Mouse (Mus musculus): ENCODE data around the gene Zdhhc1. TPM values are rescaled to one million over a fixed set of nuclear protein-coding genes. Genes with fewer than 3 reads are reported as not detected.

Zdhhc1 gene
- total RNA-seq, 2 experiments from 2014 or later, result 16.6 to 21.3 TPM

GRCm38 (mm10) chr8:105466700-105467291 is 29.9 kb downstream of the Zdhhc1 start:
- intact Hi-C loops (cut with DNase I), result no loop called here
- DNase-seq, result peak; percentile 95

GRCm38 (mm10) chr8:105466246-105466645 is 30.5 kb downstream of the Zdhhc1 start:
- no peak for DNase-seq
- intact Hi-C loops (cut with DNase I), result no loop called here

- peak; percentile 78 for DNase-seq
- intact Hi-C loops (cut with DNase I), result no loop called here
These were observed 32.1 kb downstream of the Zdhhc1 start for GRCm38 (mm10) chr8:105464595-105464994.

- intact Hi-C loops (cut with DNase I), result no loop called here
These were observed 35.5 kb downstream of the Zdhhc1 start for GRCm38 (mm10) chr8:105461085-105461803.

GRCm38 (mm10) chr8:105455218-105455617 is 41.5 kb downstream of the Zdhhc1 start:
- intact Hi-C loops (cut with DNase I), result no loop called here
- no peak for DNase-seq

More at GRCm38 (mm10) chr8:105461085-105461803, 35.5 kb downstream of the Zdhhc1 start:
- DNase-seq, result no peak

- intact Hi-C loops (cut with DNase I), result no loop called here
- no peak for DNase-seq
These were observed 42.6 kb downstream of the Zdhhc1 start for GRCm38 (mm10) chr8:105454088-105454487.

- DNase-seq, result no peak
These were observed 43.4 kb downstream of the Zdhhc1 start for GRCm38 (mm10) chr8:105453296-105453695.

GRCm38 (mm10) chr8:105451903-105452603 is 44.6 kb downstream of the Zdhhc1 start:
- no peak for DNase-seq
- intact Hi-C loops (cut with DNase I), result no loop called here

More at GRCm38 (mm10) chr8:105453296-105453695, 43.4 kb downstream of the Zdhhc1 start:
- intact Hi-C loops (cut with DNase I), result no loop called here

GRCm38 (mm10) chr8:105450977-105451376 is 45.7 kb downstream of the Zdhhc1 start:
- no peak for DNase-seq
- intact Hi-C loops (cut with DNase I), result no loop called here

- DNase-seq, result no peak
- intact Hi-C loops (cut with DNase I), result no loop called here
These were observed 48.1 kb downstream of the Zdhhc1 start for GRCm38 (mm10) chr8:105448596-105448995.

GRCm38 (mm10) chr8:105448188-105448587 is 48.5 kb downstream of the Zdhhc1 start:
- intact Hi-C loops (cut with DNase I), result no loop called here
- no peak for DNase-seq

- intact Hi-C loops (cut with DNase I), result no loop called here
- peak; percentile 81 for DNase-seq
These were observed 50.6 kb downstream of the Zdhhc1 start for GRCm38 (mm10) chr8:105446127-105446552.

GRCm38 (mm10) chr8:105445296-105446126 is 51.2 kb downstream of the Zdhhc1 start:
- DNase-seq, result peak; percentile 38
- intact Hi-C loops (cut with DNase I), result no loop called here

GRCm38 (mm10) chr8:105442661-105443060 is 54.0 kb downstream of the Zdhhc1 start:
- DNase-seq, result no peak
- intact Hi-C loops (cut with DNase I), result no loop called here

GRCm38 (mm10) chr8:105441433-105441832 is 55.3 kb downstream of the Zdhhc1 start:
- DNase-seq, result peak; percentile 78
- intact Hi-C loops (cut with DNase I), result no loop called here

- intact Hi-C loops (cut with DNase I), result no loop called here
- peak; percentile 62 for DNase-seq
These were observed 57.8 kb downstream of the Zdhhc1 start for GRCm38 (mm10) chr8:105438865-105439264.

GRCm38 (mm10) chr8:105437078-105437748 is 59.5 kb downstream of the Zdhhc1 start:
- intact Hi-C loops (cut with DNase I), result no loop called here
- no peak for DNase-seq

- intact Hi-C loops (cut with DNase I), result no loop called here
- DNase-seq, result no peak
These were observed 60.5 kb downstream of the Zdhhc1 start for GRCm38 (mm10) chr8:105436218-105436617.

GRCm38 (mm10) chr8:105434136-105434535 is 62.6 kb downstream of the Zdhhc1 start:
- intact Hi-C loops (cut with DNase I), result no loop called here
- DNase-seq, result no peak

- no peak for DNase-seq
- intact Hi-C loops (cut with DNase I), result no loop called here
These were observed 63.2 kb downstream of the Zdhhc1 start for GRCm38 (mm10) chr8:105433511-105433910.

Measured in left cerebral cortex, postnatal 4 days (tissue).